Mouse (Mus musculus) CH12.LX (cell line): ENCODE results near the gene Pum1. TPM values are rescaled to one million over a fixed set of nuclear protein-coding genes. Genes with fewer than 3 reads are reported as not detected.
A peak's percentile ranks its signal among the peaks of the same experiment; 100 is the strongest.

ENCODE experiments used
- DNase-seq: peaks from one replicate; pipeline ENCODE4 v3.0.0-alpha.2; 2013; ENCODE audit errors: extremely low read depth
- H3K27ac ChIP-seq: 2 replicates; pipeline ENCODE4 v1.5.1; 2012; ENCODE audit warnings: low read depth, mild to moderate bottlenecking, control low read depth, moderate library complexity; ENCODE audit not compliant: insufficient read depth
- H3K27me3 ChIP-seq: replicated peaks from 2 replicates; pipeline ENCODE3; 2012; ENCODE audit warnings: inconsistent platforms
- H3K36me3 ChIP-seq, 2 experiments: replicated peaks in 1 of 2; 2 replicates each; pipeline versions ENCODE3 to v1.6.1; 2012; ENCODE audit warnings: inconsistent platforms in 1 of 2, low read length in 1 of 2, mild to moderate bottlenecking in 1 of 2, mixed read lengths in 1 of 2, moderate library complexity in 1 of 2; ENCODE audit not compliant: control insufficient read depth in 1 of 2, insufficient read depth in 1 of 2
- H3K4me1 ChIP-seq, 2 experiments: 2 replicates each; pipeline ENCODE4 v1.6.1; 2012; ENCODE audit warnings: inconsistent platforms in 1 of 2, moderate library complexity in 1 of 2; ENCODE audit not compliant: insufficient read depth in 2 of 2, control insufficient read depth in 1 of 2
- H3K4me2 ChIP-seq: 2 replicates; pipeline ENCODE4 v1.6.1; 2012; ENCODE audit warnings: low read depth, mild to moderate bottlenecking, control low read depth; ENCODE audit not compliant: poor library complexity, insufficient read depth, severe bottlenecking
- H3K4me3 ChIP-seq, 3 experiments: fragments of 150-350 bp in 1 of 3; sonication (generic) in 1 of 3; replicated peaks in 1 of 3; 2 replicates each; pipeline versions ENCODE3 to v1.5.1; 2011 to 2012; ENCODE audit warnings: low read depth in 2 of 3, low read length in 2 of 3, mild to moderate bottlenecking in 2 of 3, moderate library complexity in 2 of 3, control low read depth in 1 of 3, improper control_type of control experiment in 1 of 3, inconsistent platforms in 1 of 3, mixed read lengths in 1 of 3; ENCODE audit not compliant: poor library complexity in 1 of 3
- H3K79me2 ChIP-seq: replicated peaks from 2 replicates; pipeline ENCODE4 v1.6.1; 2012; ENCODE audit warnings: mild to moderate bottlenecking, moderate library complexity; ENCODE audit not compliant: control insufficient read depth, poor library complexity, insufficient read depth, severe bottlenecking; ENCODE audit errors: extremely low read depth
- H3K9ac ChIP-seq: 2 replicates; pipeline ENCODE4 v1.6.1; 2012; ENCODE audit warnings: low read depth, mild to moderate bottlenecking, control low read depth, moderate library complexity; ENCODE audit not compliant: insufficient read depth
- H3K9me3 ChIP-seq: replicated peaks from 2 replicates; pipeline ENCODE3; 2012; ENCODE audit warnings: low read length, inconsistent platforms, mixed read lengths
- BHLHE40 ChIP-seq: IDR thresholded peaks from 2 replicates; pipeline ENCODE4 v1.6.1; 2011; ENCODE audit warnings: mild to moderate bottlenecking, low read depth, low read length, improper control_type of control experiment
- CHD2 ChIP-seq: IDR thresholded peaks from 2 replicates; pipeline ENCODE4 v1.6.1; 2011; ENCODE audit warnings: low read length, improper control_type of control experiment
- CTCF ChIP-seq, 2 experiments: IDR thresholded peaks in 1 of 2; conservative IDR thresholded peaks in 1 of 2; 2 replicates each; pipeline ENCODE4 v1.5.1; 2011 to 2012; ENCODE audit warnings: low read depth in 2 of 2, low read length in 2 of 2, improper control_type of control experiment in 1 of 2, inconsistent platforms in 1 of 2, mild to moderate bottlenecking in 1 of 2, moderate library complexity in 1 of 2
- GABPA ChIP-seq: IDR thresholded peaks from 2 replicates; pipeline ENCODE4 v1.6.1; 2012; ENCODE audit warnings: low read depth, low read length, improper control_type of control experiment, inconsistent platforms; ENCODE audit not compliant: insufficient replicate concordance
- IRF4 ChIP-seq: IDR thresholded peaks from 2 replicates; pipeline ENCODE4 v1.6.1; 2014; ENCODE audit warnings: low read depth, mild to moderate bottlenecking, inconsistent platforms, low read length, improper control_type of control experiment
- JUND ChIP-seq: conservative IDR thresholded peaks from 2 replicates; pipeline ENCODE4 v1.6.1; 2011; ENCODE audit warnings: low read depth, low read length, improper control_type of control experiment
- MAFK ChIP-seq: IDR thresholded peaks from 2 replicates; pipeline ENCODE4 v1.6.1; 2011; ENCODE audit warnings: low read length, improper control_type of control experiment; ENCODE audit not compliant: insufficient replicate concordance
- MEF2A ChIP-seq: IDR thresholded peaks from 2 replicates; pipeline ENCODE4 v1.6.1; 2014; ENCODE audit warnings: low read depth, mild to moderate bottlenecking, inconsistent platforms, low read length, improper control_type of control experiment, borderline replicate concordance
- MXI1 ChIP-seq: IDR thresholded peaks from 2 replicates; pipeline ENCODE4 v1.6.1; 2011; ENCODE audit warnings: mild to moderate bottlenecking, low read depth, low read length, improper control_type of control experiment
- NELFE ChIP-seq: IDR thresholded peaks from 2 replicates; pipeline ENCODE4 v1.6.1; 2011; ENCODE audit warnings: low read depth, low read length, improper control_type of control experiment
- NRF1 ChIP-seq: IDR thresholded peaks from 2 replicates; pipeline ENCODE4 v1.6.1; 2014; ENCODE audit warnings: low read depth, mild to moderate bottlenecking, inconsistent platforms, low read length, improper control_type of control experiment, moderate library complexity
- POLR2A ChIP-seq: IDR thresholded peaks from 2 replicates; pipeline ENCODE4 v1.6.1; 2011; ENCODE audit warnings: low read depth, mild to moderate bottlenecking, improper control_type of control experiment, low read length
- SIN3A ChIP-seq: IDR thresholded peaks from 2 replicates; pipeline ENCODE4 v1.6.1; 2012; ENCODE audit warnings: low read length, improper control_type of control experiment, inconsistent platforms
- SMC3 ChIP-seq: IDR thresholded peaks from 2 replicates; pipeline ENCODE4 v1.6.1; 2011; ENCODE audit warnings: low read depth, low read length, improper control_type of control experiment
- TCF12 ChIP-seq: IDR thresholded peaks from 2 replicates; pipeline ENCODE4 v1.6.1; 2014; ENCODE audit warnings: low read depth, mild to moderate bottlenecking, inconsistent platforms, low read length, improper control_type of control experiment
- ZC3H11A ChIP-seq: IDR thresholded peaks from 2 replicates; pipeline ENCODE4 v1.6.1; 2012; ENCODE audit warnings: low read depth, mild to moderate bottlenecking, inconsistent platforms, low read length, improper control_type of control experiment
- ZKSCAN1 ChIP-seq: IDR thresholded peaks from 2 replicates; pipeline ENCODE4 v1.6.1; 2012; ENCODE audit warnings: low read depth, inconsistent platforms, low read length, improper control_type of control experiment, borderline replicate concordance
- dilution Hi-C: fragments of 300-500 bp; cut with MboI; formaldehyde crosslinking; loops from 2 replicates; pipeline ENCODE4 v1.14.3; 2020; ENCODE audit warnings: low sequenced_read_pairs; ENCODE audit not compliant: extremely low pct_unique_long_range_greater_than_20kb, extremely low pct_ligation_motif_present
- in situ Hi-C: fragments of 300-500 bp; cut with MboI; formaldehyde crosslinking; loops from 3 replicates; pipeline ENCODE4 v1.14.3; 2019; ENCODE audit warnings: low sequenced_read_pairs, low pct_ligation_motif_present, low pct_unique_long_range_greater_than_20kb, mixed read lengths
- polyA plus RNA-seq: library from polyadenylated mRNA; unstranded; fragments of >175 nt; gene quantifications from 2 replicates; pipeline ENCODE4 v1.2.1, GENCODE M21; 2012; ENCODE audit warnings: low read depth; ENCODE audit not compliant: insufficient read length
- total RNA-seq, 2 experiments: library from RNA; depleted of rRNA; stranded (reverse); fragments of 300-350 nt in 1 of 2; fragments of >200 nt in 1 of 2; gene quantifications; 2 replicates each; pipeline ENCODE4 v1.2.3; 2012 to 2014

Gene Pum1
- total and polyA plus RNA-seq, 3 experiments = 17.1 to 41.0 (median 38.0) TPM

GRCm38 (mm10) chr4:130712341-130712740, 49.2 kb downstream of the Pum1 start:
- no peaks in the 10 kb centered on the region for H3K9me3 ChIP-seq
- no peak overlapping the region for H3K27ac ChIP-seq
- dilution Hi-C loops = no loop called here
- H3K4me3 ChIP-seq = no peak overlapping the region
- H3K4me2 ChIP-seq = no peak overlapping the region
- no peaks in the 10 kb centered on the region for H3K27me3 ChIP-seq
- TF ChIP-seq MXI1 (no peak), POLR2A (no peak), JUND (no peak), MEF2A (no peak), NELFE (no peak), CHD2 (no peak)
- H3K4me1 ChIP-seq = peaks cover 0 to 47% of the 10 kb centered on the region in 2 experiments; a peak in 3 of 4 replicates
- in situ Hi-C loops = no loop called here
- H3K36me3 ChIP-seq = peaks cover 27 to 80% of the 10 kb centered on the region in 2 experiments
- DNase-seq = no peak
- H3K9ac ChIP-seq = no peak overlapping the region
- H3K79me2 ChIP-seq = peaks cover 92% of the 10 kb centered on the region

- Histone ChIP-seq H3K9me3 (no peaks in the 10 kb centered on the region), H3K4me1 (peaks cover 0 to 52% of the 10 kb centered on the region in 2 experiments; a peak in 3 of 4 replicates), H3K9ac (no peak overlapping the region), H3K4me3 (no peak overlapping the region), H3K27ac (no peak overlapping the region), H3K27me3 (no peaks in the 10 kb centered on the region), H3K79me2 (peaks cover 92% of the 10 kb centered on the region), H3K4me2 (no peak overlapping the region), H3K36me3 (peaks cover 25 to 79% of the 10 kb centered on the region in 2 experiments)
- TF ChIP-seq POLR2A (no peak), NRF1 (no peak), MAFK (0 out of 2 replicates have a peak, but pooled peaks have one; percentile 23), GABPA (no peak), SMC3 (no peak)
- in situ Hi-C loops = no loop called here
- dilution Hi-C loops = no loop called here
- peak; percentile 23 for DNase-seq
Observed at GRCm38 (mm10) chr4:130713430-130713829, 50.3 kb downstream of the Pum1 start.

- no peak for DNase-seq
- H3K27me3 ChIP-seq = no peaks in the 10 kb centered on the region
- no peaks in the 10 kb centered on the region for H3K9me3 ChIP-seq
- H3K4me1 ChIP-seq = peaks cover 1 to 62% of the 10 kb centered on the region in 2 experiments
- H3K9ac ChIP-seq = no peak overlapping the region
- peaks cover 92% of the 10 kb centered on the region for H3K79me2 ChIP-seq
- no peak overlapping the region for H3K4me2 ChIP-seq
- H3K4me3 ChIP-seq = no peak overlapping the region
- in situ Hi-C loops (no loop called here), dilution Hi-C loops (no loop called here)
- H3K36me3 ChIP-seq = peaks cover 27 to 78% of the 10 kb centered on the region in 2 experiments
- no peak overlapping the region for H3K27ac ChIP-seq
- TF ChIP-seq CTCF (conservative IDR thresholded peaks at IDR 0.05 in 1 of 2, IDR thresholded peaks at IDR 0.05 in 1 of 2; ENCODE audit: low read depth in 2 of 2, low read length in 2 of 2) (no peak), BHLHE40 (no peak), IRF4 (no peak), NRF1 (no peak), TCF12 (no peak), ZKSCAN1 (no peak), ZC3H11A (no peak), SIN3A (no peak), JUND (no peak), MEF2A (no peak), CHD2 (no peak)
Observed at GRCm38 (mm10) chr4:130715126-130715525, 52.0 kb downstream of the Pum1 start.
